9 mouse cellular contexts compared by ENCODE assay signal in the genomic region with DNA sequence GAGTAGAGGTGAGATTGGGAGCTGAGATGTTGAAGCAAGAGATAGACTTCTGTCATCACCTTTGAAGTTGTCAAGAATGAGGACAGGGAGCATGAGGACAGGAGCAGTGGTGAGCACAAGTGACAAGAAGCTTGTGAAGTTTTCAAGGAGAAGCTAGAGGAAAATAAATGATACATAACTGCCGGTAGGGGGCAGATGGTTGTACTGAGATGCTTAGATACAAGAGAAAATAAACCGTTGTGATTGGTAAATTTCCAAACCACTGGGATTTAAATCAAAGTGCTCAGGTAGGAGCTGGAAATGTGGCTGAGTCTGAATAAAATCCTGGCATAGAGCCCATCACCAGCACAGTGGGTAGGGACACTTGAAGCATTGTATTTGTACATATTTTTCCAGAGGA. TPM values are rescaled to one million over a fixed set of nuclear protein-coding genes. Genes with fewer than 3 reads are reported as not detected.
DNase-seq lines count a peak whose midpoint lies in the region; TF ChIP-seq lines count a peak whose summit lies in the region.
"Had no signal": no experiment of that assay in that cellular context is flagged by ENCODE, and none has a peak within 500 bp of the region (broad histone marks: within the 10 kb centered on the region; RNA-seq: fewer than 3 reads in every experiment).

No protein-coding gene starts in this region.

- DNase-seq in cerebellum, adult 8-10 months = peak; percentile 3
- no peak for DNase-seq in cerebellum, adult 11-12 months
- no peak for DNase-seq in layer of hippocampus, adult 2 months (ENCODE audit: low spot score in 2 of 2)
- no peak for DNase-seq in layer of hippocampus, adult 9-11 months
- peak; percentile 55 for DNase-seq in R1 (ENCODE audit: low read depth, low spot score)
- DNase-seq in lung, postnatal 14 days = peak; percentile 25
- DNase-seq in spleen, postnatal 10 days (ENCODE audit: low spot score in 2 of 2) = no peak
- DNase-seq in testis, postnatal 14 days (ENCODE audit: low spot score) = no peak

- H3K27ac ChIP-seq in layer of hippocampus, adult 2 months = no peak overlapping the region

- peak; percentile 77 for TF ChIP-seq CTCF in layer of hippocampus, adult 2 months (conservative IDR thresholded peaks at IDR 0.05)

- H3K4me3 ChIP-seq in layer of hippocampus, adult 2 months = no peak overlapping the region
- H3K4me3 ChIP-seq: myocyte had no signal

RNA-seq across cellular contexts. Expression of a gene that starts 28.8 kb away (rescaled TPM):
- 1 to 10 TPM; 5.5 TPM for total RNA-seq in layer of hippocampus, adult 2 months (2021)

Comparison
In these comparisons a context has a peak if more than half of its experiments do, and no peak if none do; other contexts are left out.
1. DNase-seq: peak in cerebellum, adult 8-10 months (single experiment), R1 (single experiment) and lung, postnatal 14 days (single experiment); none in cerebellum, adult 11-12 months (single experiment), layer of hippocampus, adult 2 months (0 of 2), layer of hippocampus, adult 9-11 months (single experiment), spleen, postnatal 10 days (0 of 2) and testis, postnatal 14 days (single experiment).